Mouse (Mus musculus): Measurements from ENCODE around the gene Shisa9. TPM values are rescaled to one million over a fixed set of nuclear protein-coding genes. Genes with fewer than 3 reads are reported as not detected.

The Shisa9 gene
- polyA plus RNA-seq, 1 experiment from 2014 or later, result 0.81 TPM

DNA sequence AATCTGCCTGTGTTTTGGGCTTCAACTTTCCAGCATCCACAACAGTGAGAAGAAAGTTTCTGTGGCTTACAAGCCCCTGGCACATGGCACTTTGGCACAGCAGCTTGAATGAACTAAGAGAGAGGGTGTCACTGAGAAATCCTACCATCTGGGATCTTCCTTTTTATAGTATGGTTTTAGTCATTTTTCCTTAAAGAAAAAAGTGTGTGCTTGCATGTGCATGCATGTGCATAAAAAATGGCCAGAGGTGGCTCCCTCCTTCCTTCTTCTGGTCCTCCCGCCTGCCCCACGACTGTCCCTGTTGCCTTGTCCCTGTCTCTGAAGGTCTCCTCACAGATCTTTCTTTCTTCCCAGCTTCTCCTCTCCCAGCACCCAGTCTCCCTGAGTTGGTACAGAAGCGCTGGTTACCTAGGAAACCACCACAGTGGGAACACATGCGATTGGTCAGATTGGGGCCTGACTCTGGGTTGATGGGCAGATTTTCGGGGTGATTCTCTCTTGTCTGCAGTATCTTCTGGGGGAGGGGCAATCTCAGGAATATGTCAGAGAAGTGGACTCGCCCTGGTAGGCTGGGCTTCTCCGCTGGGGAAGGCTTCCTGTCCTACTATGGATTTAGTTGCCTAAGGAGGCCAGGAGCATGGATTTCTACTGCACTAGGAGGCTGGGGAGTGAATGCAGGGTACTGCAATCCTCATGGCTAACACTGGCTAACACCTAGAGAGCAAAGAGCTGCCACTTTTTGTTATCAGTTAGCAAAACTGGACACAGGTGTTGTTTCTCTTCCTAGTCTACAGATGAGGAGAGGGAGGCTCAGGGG lies 131.3 kb downstream of the Shisa9 start:
- ATAC-seq (ENCODE audit: insufficient read depth, low FRiP score, low TSS enrichment) (no peak), DNase-seq (ENCODE audit: low spot score) (no peak)
- Histone ChIP-seq H3K9ac (ENCODE audit: low read length) (no peak overlapping the region), H3K36me3 (ENCODE audit: control insufficient read depth, insufficient read depth, low read length) (no peaks in the 10 kb centered on the region), H3K27me3 (ENCODE audit: control insufficient read depth, insufficient read depth, low read length) (no peaks in the 10 kb centered on the region), H3K4me1 (ENCODE audit: control insufficient read depth, insufficient read depth, low read length) (no peaks in the 10 kb centered on the region), H3K4me2 (ENCODE audit: low read depth) (no peak overlapping the region), H3K4me3 (ENCODE audit: low read depth, low read length) (no peak overlapping the region), H3K9me3 (ENCODE audit: control insufficient read depth, low read length) (no peaks in the 10 kb centered on the region), H3K27ac (ENCODE audit: low read depth, low read length) (no peak overlapping the region)
- 53% methylated on average over 7 of the region's 7 CpGs for WGBS

GRCm38 (mm10) chr16:12116926-12117325 lies 133.0 kb downstream of the Shisa9 start:
- no peak for ATAC-seq (ENCODE audit: insufficient read depth, low FRiP score, low TSS enrichment)
- no peak overlapping the region for H3K4me2 ChIP-seq (ENCODE audit: low read depth)

GRCm38 (mm10) chr16:12119463-12119862 lies 135.6 kb downstream of the Shisa9 start:
- 91% methylated on average over 3 of the region's 3 CpGs for WGBS
- no peak for ATAC-seq (ENCODE audit: insufficient read depth, low FRiP score, low TSS enrichment)
- Histone ChIP-seq H3K9ac (ENCODE audit: low read length) (no peak overlapping the region), H3K4me2 (ENCODE audit: low read depth) (no peak overlapping the region), H3K4me1 (ENCODE audit: control insufficient read depth, insufficient read depth, low read length) (no peaks in the 10 kb centered on the region), H3K36me3 (ENCODE audit: control insufficient read depth, insufficient read depth, low read length) (no peaks in the 10 kb centered on the region), H3K27ac (ENCODE audit: low read depth, low read length) (no peak overlapping the region), H3K27me3 (ENCODE audit: control insufficient read depth, insufficient read depth, low read length) (no peaks in the 10 kb centered on the region), H3K4me3 (ENCODE audit: low read depth, low read length) (no peak overlapping the region), H3K9me3 (ENCODE audit: control insufficient read depth, low read length) (no peaks in the 10 kb centered on the region)
- no peak for DNase-seq (ENCODE audit: low spot score)

More at GRCm38 (mm10) chr16:12116926-12117325, 133.0 kb downstream of the Shisa9 start:
- Histone ChIP-seq H3K9ac (ENCODE audit: low read length) (no peak overlapping the region), H3K4me1 (ENCODE audit: control insufficient read depth, insufficient read depth, low read length) (no peaks in the 10 kb centered on the region), H3K9me3 (ENCODE audit: control insufficient read depth, low read length) (no peaks in the 10 kb centered on the region), H3K27ac (ENCODE audit: low read depth, low read length) (no peak overlapping the region), H3K4me3 (ENCODE audit: low read depth, low read length) (no peak overlapping the region), H3K36me3 (ENCODE audit: control insufficient read depth, insufficient read depth, low read length) (no peaks in the 10 kb centered on the region), H3K27me3 (ENCODE audit: control insufficient read depth, insufficient read depth, low read length) (no peaks in the 10 kb centered on the region)
- no peak for DNase-seq (ENCODE audit: low spot score)
- 100% methylated on average over 1 of the region's 1 CpGs for WGBS

GRCm38 (mm10) chr16:12129782-12130181 lies 145.9 kb downstream of the Shisa9 start:
- WGBS, result 88% methylated on average over 3 of the region's 3 CpGs
- Histone ChIP-seq H3K27me3 (ENCODE audit: control insufficient read depth, insufficient read depth, low read length) (no peaks in the 10 kb centered on the region), H3K4me3 (ENCODE audit: low read depth, low read length) (no peak overlapping the region), H3K9ac (ENCODE audit: low read length) (no peak overlapping the region), H3K36me3 (ENCODE audit: control insufficient read depth, insufficient read depth, low read length) (no peaks in the 10 kb centered on the region), H3K9me3 (ENCODE audit: control insufficient read depth, low read length) (no peaks in the 10 kb centered on the region), H3K4me1 (ENCODE audit: control insufficient read depth, insufficient read depth, low read length) (no peaks in the 10 kb centered on the region), H3K27ac (ENCODE audit: low read depth, low read length) (no peak overlapping the region), H3K4me2 (ENCODE audit: low read depth) (no peak overlapping the region)
- no peak for DNase-seq (ENCODE audit: low spot score)
- ATAC-seq (ENCODE audit: insufficient read depth, low FRiP score, low TSS enrichment), result no peak

- DNase-seq (ENCODE audit: low spot score), result no peak
- Histone ChIP-seq H3K4me2 (ENCODE audit: low read depth) (no peak overlapping the region), H3K27me3 (ENCODE audit: control insufficient read depth, insufficient read depth, low read length) (no peaks in the 10 kb centered on the region), H3K9me3 (ENCODE audit: control insufficient read depth, low read length) (no peaks in the 10 kb centered on the region), H3K4me1 (ENCODE audit: control insufficient read depth, insufficient read depth, low read length) (no peaks in the 10 kb centered on the region), H3K36me3 (ENCODE audit: control insufficient read depth, insufficient read depth, low read length) (no peaks in the 10 kb centered on the region), H3K27ac (ENCODE audit: low read depth, low read length) (no peak overlapping the region), H3K4me3 (ENCODE audit: low read depth, low read length) (no peak overlapping the region), H3K9ac (ENCODE audit: low read length) (no peak overlapping the region)
- ATAC-seq (ENCODE audit: insufficient read depth, low FRiP score, low TSS enrichment), result no peak
These were observed 162.8 kb downstream of the Shisa9 start for GRCm38 (mm10) chr16:12146666-12147065.

- Histone ChIP-seq H3K9ac (ENCODE audit: low read length) (no peak overlapping the region), H3K27me3 (ENCODE audit: control insufficient read depth, insufficient read depth, low read length) (no peaks in the 10 kb centered on the region), H3K36me3 (ENCODE audit: control insufficient read depth, insufficient read depth, low read length) (no peaks in the 10 kb centered on the region), H3K9me3 (ENCODE audit: control insufficient read depth, low read length) (no peaks in the 10 kb centered on the region), H3K4me2 (ENCODE audit: low read depth) (no peak overlapping the region), H3K4me3 (ENCODE audit: low read depth, low read length) (no peak overlapping the region), H3K27ac (ENCODE audit: low read depth, low read length) (no peak overlapping the region), H3K4me1 (ENCODE audit: control insufficient read depth, insufficient read depth, low read length) (no peaks in the 10 kb centered on the region)
- DNase-seq (ENCODE audit: low spot score) (no peak), ATAC-seq (ENCODE audit: insufficient read depth, low FRiP score, low TSS enrichment) (no peak)
- WGBS, result 72% methylated on average over 4 of the region's 4 CpGs
These were observed 168.1 kb downstream of the Shisa9 start for GRCm38 (mm10) chr16:12151986-12152385.

- no peak overlapping the region for H3K4me2 ChIP-seq (ENCODE audit: low read depth)
- H3K27me3 ChIP-seq (ENCODE audit: control insufficient read depth, insufficient read depth, low read length), result no peaks in the 10 kb centered on the region
- no peak for DNase-seq (ENCODE audit: low spot score)
- no peak overlapping the region for H3K4me3 ChIP-seq (ENCODE audit: low read depth, low read length)
- H3K27ac ChIP-seq (ENCODE audit: low read depth, low read length), result no peak overlapping the region
- H3K4me1 ChIP-seq (ENCODE audit: control insufficient read depth, insufficient read depth, low read length), result no peaks in the 10 kb centered on the region
- H3K36me3 ChIP-seq (ENCODE audit: control insufficient read depth, insufficient read depth, low read length), result no peaks in the 10 kb centered on the region
- no peak for ATAC-seq (ENCODE audit: insufficient read depth, low FRiP score, low TSS enrichment)
- H3K9me3 ChIP-seq (ENCODE audit: control insufficient read depth, low read length), result no peaks in the 10 kb centered on the region
- WGBS, result 94% methylated on average over 2 of the region's 2 CpGs
- no peak overlapping the region for H3K9ac ChIP-seq (ENCODE audit: low read length)
These were observed 170.6 kb downstream of the Shisa9 start for GRCm38 (mm10) chr16:12154476-12154875.

GRCm38 (mm10) chr16:12173482-12174041 lies 189.6 kb downstream of the Shisa9 start:
- Histone ChIP-seq H3K9me3 (ENCODE audit: control insufficient read depth, low read length) (no peaks in the 10 kb centered on the region), H3K4me1 (ENCODE audit: control insufficient read depth, insufficient read depth, low read length) (no peaks in the 10 kb centered on the region), H3K4me3 (ENCODE audit: low read depth, low read length) (no peak overlapping the region), H3K9ac (ENCODE audit: low read length) (no peak overlapping the region), H3K4me2 (ENCODE audit: low read depth) (no peak overlapping the region), H3K27ac (ENCODE audit: low read depth, low read length) (no peak overlapping the region), H3K27me3 (ENCODE audit: control insufficient read depth, insufficient read depth, low read length) (no peaks in the 10 kb centered on the region), H3K36me3 (ENCODE audit: control insufficient read depth, insufficient read depth, low read length) (no peaks in the 10 kb centered on the region)
- no peak for ATAC-seq (ENCODE audit: insufficient read depth, low FRiP score, low TSS enrichment)
- no peak for DNase-seq (ENCODE audit: low spot score)
- 89% methylated on average over 1 of the region's 1 CpGs for WGBS

DNA sequence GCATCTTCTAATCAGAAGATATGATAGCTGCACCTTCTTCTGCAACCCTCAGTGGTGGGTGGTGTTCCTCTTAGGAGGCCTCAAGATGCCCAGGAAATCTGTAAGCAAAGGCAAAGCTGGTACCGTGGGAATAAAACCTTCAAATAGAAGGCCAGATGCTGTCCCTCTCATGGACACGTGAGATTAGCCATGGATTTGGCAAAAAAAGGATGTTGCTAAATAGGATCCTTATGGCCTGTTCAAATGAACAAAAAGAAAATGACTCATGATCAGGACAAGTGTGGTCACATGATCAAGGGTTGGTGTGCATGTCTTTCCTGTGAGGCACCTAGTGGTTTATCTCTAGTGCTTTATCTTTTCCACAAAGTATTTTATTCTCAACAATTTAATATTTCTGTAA lies 194.1 kb downstream of the Shisa9 start:
- ATAC-seq (ENCODE audit: insufficient read depth, low FRiP score, low TSS enrichment), result no peak
- H3K4me2 ChIP-seq (ENCODE audit: low read depth), result no peak overlapping the region
- H3K9ac ChIP-seq (ENCODE audit: low read length), result no peak overlapping the region
- H3K4me1 ChIP-seq (ENCODE audit: control insufficient read depth, insufficient read depth, low read length), result no peaks in the 10 kb centered on the region
- 85% methylated on average over 2 of the region's 2 CpGs for WGBS
- no peaks in the 10 kb centered on the region for H3K36me3 ChIP-seq (ENCODE audit: control insufficient read depth, insufficient read depth, low read length)
- no peak for DNase-seq (ENCODE audit: low spot score)
- H3K27ac ChIP-seq (ENCODE audit: low read depth, low read length), result no peak overlapping the region
- H3K4me3 ChIP-seq (ENCODE audit: low read depth, low read length), result no peak overlapping the region
- H3K27me3 ChIP-seq (ENCODE audit: control insufficient read depth, insufficient read depth, low read length), result no peaks in the 10 kb centered on the region
- H3K9me3 ChIP-seq (ENCODE audit: control insufficient read depth, low read length), result no peaks in the 10 kb centered on the region

Measured in neural tube, embryonic 11.5 days (tissue).